Mouse (Mus musculus) olfactory bulb, adult 2 months (tissue): Measurements from ENCODE around the gene Adk.

Experiments used
- CTCF ChIP-seq: fragments of 200-500 bp; IDR thresholded peaks from 2 replicates; pipeline ENCODE4 v1.5.1; 2012; ENCODE audit warnings: low read depth, mild to moderate bottlenecking, low read length, moderate library complexity; ENCODE audit not compliant: insufficient read depth
- POLR2A ChIP-seq: fragments of 200-500 bp; IDR thresholded peaks from 2 replicates; pipeline ENCODE4 v1.6.1; 2012; ENCODE audit warnings: mild to moderate bottlenecking, low read depth, low read length, moderate library complexity; ENCODE audit not compliant: insufficient read depth

GRCm38 (mm10) chr14:21096689-21097088, 44.3 kb downstream of the Adk start:
- TF ChIP-seq POLR2A (no peak), CTCF (no peak)
